Mouse (Mus musculus) midbrain, postnatal 0 days (tissue): ENCODE data around the gene Etnk2. TPM values are rescaled to one million over a fixed set of nuclear protein-coding genes. Genes with fewer than 3 reads are reported as not detected.
"Not testable (repeated sequence)": the region's sequence is repeated elsewhere in the genome, so short reads cannot be mapped to it uniquely, and the experiment has no call there.

Source experiments
- ATAC-seq: fragments of 200-750 bp; cut with Nextera tagmentation; 2 replicates; pipeline ENCODE4 v1.8.0; 2017; ENCODE audit warnings: moderate number of reproducible peaks, mild to moderate bottlenecking, moderate TSS enrichment, moderate library complexity; ENCODE audit not compliant: low FRiP score
- DNase-seq: peaks from one replicate; pipeline ENCODE4 v3.0.0-alpha.2; 2015; ENCODE audit warnings: low spot score
- H3K27ac ChIP-seq: fragments of 300-500 bp; sonication (generic); 2 replicates; pipeline ENCODE4 v1.5.1; 2014; ENCODE audit warnings: low read depth, mild to moderate bottlenecking, low read length, mixed read lengths
- H3K27me3 ChIP-seq: fragments of 300-500 bp; sonication (generic); 2 replicates; pipeline ENCODE4 v1.6.1; 2014; ENCODE audit warnings: low read length, control low read depth, mixed read lengths; ENCODE audit not compliant: insufficient read depth
- H3K36me3 ChIP-seq: fragments of 300-500 bp; sonication (generic); 2 replicates; pipeline ENCODE4 v1.6.1; 2014; ENCODE audit warnings: low read length, control low read depth, mixed read lengths; ENCODE audit not compliant: insufficient read depth
- H3K4me1 ChIP-seq: fragments of 300-500 bp; sonication (generic); 2 replicates; pipeline ENCODE4 v1.6.1; 2014; ENCODE audit warnings: mild to moderate bottlenecking, control low read depth, antibody characterized with exemption, low read length, mixed read lengths; ENCODE audit not compliant: insufficient read depth
- H3K4me2 ChIP-seq: fragments of 300-500 bp; sonication (generic); 2 replicates; pipeline ENCODE4 v1.6.1; 2014; ENCODE audit warnings: low read depth, mild to moderate bottlenecking, low read length, mixed read lengths; ENCODE audit not compliant: poor library complexity, severe bottlenecking
- H3K4me3 ChIP-seq: fragments of 300-500 bp; sonication (generic); 2 replicates; pipeline ENCODE4 v1.5.1; 2014; ENCODE audit warnings: low read depth, mild to moderate bottlenecking, low read length, moderate library complexity
- H3K9ac ChIP-seq: fragments of 300-500 bp; sonication (generic); replicated peaks from 2 replicates; pipeline ENCODE4 v1.6.1; 2014; ENCODE audit warnings: mild to moderate bottlenecking, low read length, moderate library complexity, mixed read lengths; ENCODE audit not compliant: poor library complexity, severe bottlenecking
- H3K9me3 ChIP-seq: fragments of 300-500 bp; sonication (generic); 2 replicates; pipeline ENCODE4 v1.6.1; 2016; ENCODE audit warnings: low read length, control low read depth
- CTCF ChIP-seq: IDR thresholded peaks from 2 replicates; pipeline ENCODE4 v1.5.1; 2016; ENCODE audit warnings: antibody characterized with exemption, mild to moderate bottlenecking
- WGBS: fragments of 180-500 bp; shearing (Covaris S2); extraction: QIAGEN DNeasy Blood & Tissue Kit; methylation state at CpG from one replicate; pipeline ENCODE4 v1.1.7; 2014; 5-methylcytosine and 5-hydroxymethylcytosine counted together
- polyA plus RNA-seq: library from polyadenylated mRNA; unstranded; fragments of >200 nt; fragmentation: Nextera tagmentation; extraction: Ambion mirVana; gene quantifications from 2 replicates; pipeline ENCODE4 v1.2.1, GENCODE M21; 2015
- total RNA-seq: library from RNA; depleted of rRNA; stranded (reverse); fragments of >200 nt; gene quantifications from 2 replicates; pipeline ENCODE4 v1.2.3, GENCODE M21; 2014

Etnk2 gene
- total and polyA plus RNA-seq, 2 experiments from 2014 or later, result 34.5 to 52.0 TPM

GRCm38 (mm10) chr1:133331142-133331541 is 32.2 kb upstream of the Etnk2 start:
- whole genome bisulfite sequencing, result 19% methylated on average over 3 of the region's 3 CpGs
- DNase-seq, result peak; percentile 84
- H3K4me2 ChIP-seq, result no peak overlapping the region

GRCm38 (mm10) chr1:133332656-133333430 is 30.5 kb upstream of the Etnk2 start:
- WGBS, result 88% methylated on average over 11 of the region's 11 CpGs
- Histone ChIP-seq H3K27me3 (no peaks in the 10 kb centered on the region), H3K9me3 (no peaks in the 10 kb centered on the region), H3K9ac (no peak overlapping the region), H3K4me2 (no peak overlapping the region), H3K4me3 (no peak overlapping the region), H3K36me3 (no peaks in the 10 kb centered on the region), H3K4me1 (peaks cover 19% of the 10 kb centered on the region; the same call in 1 of the 2 replicates), H3K27ac (no peak overlapping the region)
- ATAC-seq (no peak), DNase-seq (no peak)
- TF ChIP-seq CTCF, result no peak

More at GRCm38 (mm10) chr1:133331142-133331541, 32.2 kb upstream of the Etnk2 start:
- no peak overlapping the region; the same call in 1 of the 2 replicates for H3K27ac ChIP-seq
- H3K9me3 ChIP-seq, result no peaks in the 10 kb centered on the region
- no peak overlapping the region for H3K4me3 ChIP-seq
- ATAC-seq, result peak; percentile 75
- peak; percentile 24 for TF ChIP-seq CTCF
- no peak overlapping the region for H3K9ac ChIP-seq
- H3K4me1 ChIP-seq, result peaks cover 19% of the 10 kb centered on the region; the same call in 1 of the 2 replicates
- no peaks in the 10 kb centered on the region for H3K36me3 ChIP-seq
- no peaks in the 10 kb centered on the region for H3K27me3 ChIP-seq

GRCm38 (mm10) chr1:133333937-133334336 is 29.4 kb upstream of the Etnk2 start:
- Histone ChIP-seq H3K36me3 (no peaks in the 10 kb centered on the region), H3K4me2 (no peak overlapping the region), H3K4me1 (peaks cover 19% of the 10 kb centered on the region; the same call in 1 of the 2 replicates), H3K4me3 (no peak overlapping the region), H3K27me3 (no peaks in the 10 kb centered on the region), H3K9ac (no peak overlapping the region), H3K27ac (0 out of 2 replicates have a peak overlapping the region, but pooled peaks have one; percentile 32), H3K9me3 (no peaks in the 10 kb centered on the region)
- 20% methylated on average over 6 of the region's 6 CpGs for WGBS
- ATAC-seq (peak; percentile 40; the same call in 1 of the 2 replicates), DNase-seq (peak; percentile 59)
- no peak for TF ChIP-seq CTCF

- DNase-seq, H3K4me1 ChIP-seq, H3K4me2 ChIP-seq, H3K4me3 ChIP-seq, H3K36me3 ChIP-seq, H3K9me3 ChIP-seq, ATAC-seq, H3K9ac ChIP-seq, H3K27me3 ChIP-seq, H3K27ac ChIP-seq: not testable (repeated sequence)
- 70% methylated on average over 1 of the region's 1 CpGs for WGBS
These were observed 23.0 kb upstream of the Etnk2 start for GRCm38 (mm10) chr1:133340403-133340802.

- H3K4me1 ChIP-seq, result no peaks in the 10 kb centered on the region
- whole genome bisulfite sequencing, result 91% methylated on average over 2 of the region's 2 CpGs
- H3K27ac ChIP-seq, result no peak overlapping the region
- ATAC-seq (no peak), DNase-seq (no peak)
- H3K9me3 ChIP-seq, result no peaks in the 10 kb centered on the region
- H3K36me3 ChIP-seq, result no peaks in the 10 kb centered on the region
- H3K4me3 ChIP-seq, result no peak overlapping the region
- TF ChIP-seq CTCF, result no peak
- no peak overlapping the region for H3K9ac ChIP-seq
- no peaks in the 10 kb centered on the region for H3K27me3 ChIP-seq
- no peak overlapping the region for H3K4me2 ChIP-seq
These were observed 19.0 kb upstream of the Etnk2 start for GRCm38 (mm10) chr1:133344357-133344756.

GRCm38 (mm10) chr1:133346531-133346930 is 16.8 kb upstream of the Etnk2 start:
- Histone ChIP-seq H3K4me1 (no peaks in the 10 kb centered on the region), H3K9me3 (no peaks in the 10 kb centered on the region), H3K27me3 (no peaks in the 10 kb centered on the region), H3K27ac (no peak overlapping the region), H3K4me2 (no peak overlapping the region), H3K36me3 (no peaks in the 10 kb centered on the region), H3K9ac (no peak overlapping the region), H3K4me3 (no peak overlapping the region)
- TF ChIP-seq CTCF, result no peak
- 88% methylated on average over 9 of the region's 9 CpGs for WGBS
- ATAC-seq (no peak), DNase-seq (no peak)
